Mouse (Mus musculus) liver, embryonic 11.5 days (tissue): ENCODE data around the gene Hexim2. TPM values are rescaled to one million over a fixed set of nuclear protein-coding genes. Genes with fewer than 3 reads are reported as not detected.

Experiments
- ATAC-seq: fragments of 200-750 bp; cut with Nextera tagmentation; replicated peaks from 2 replicates; pipeline ENCODE4 v1.8.0; 2017; ENCODE audit warnings: moderate number of reproducible peaks, mild to moderate bottlenecking, moderate TSS enrichment, moderate library complexity; ENCODE audit not compliant: low FRiP score
- DNase-seq: peaks from one replicate; pipeline ENCODE4 v3.0.0-alpha.2; 2017; ENCODE audit warnings: low spot score
- H3K27ac ChIP-seq: fragments of 300-500 bp; sonication (generic); 2 replicates; pipeline ENCODE4 v1.5.1; 2014; ENCODE audit warnings: mild to moderate bottlenecking, low read depth, low read length, control low read depth
- H3K27me3 ChIP-seq: fragments of 300-500 bp; sonication (generic); replicated peaks from 2 replicates; pipeline ENCODE4 v1.6.1; 2014; ENCODE audit warnings: low read length, mixed read lengths; ENCODE audit not compliant: control insufficient read depth, insufficient read depth
- H3K36me3 ChIP-seq: fragments of 300-500 bp; sonication (generic); 2 replicates; pipeline ENCODE4 v1.6.1; 2014; ENCODE audit warnings: mild to moderate bottlenecking, low read length, moderate library complexity, mixed read lengths; ENCODE audit not compliant: control insufficient read depth, insufficient read depth
- H3K4me1 ChIP-seq: fragments of 300-500 bp; sonication (generic); replicated peaks from 2 replicates; pipeline ENCODE4 v1.6.1; 2014; ENCODE audit warnings: low read length, mixed read lengths; ENCODE audit not compliant: control insufficient read depth, insufficient read depth
- H3K4me2 ChIP-seq: fragments of 300-500 bp; sonication (generic); 2 replicates; pipeline ENCODE4 v1.6.1; 2014; ENCODE audit warnings: mild to moderate bottlenecking, control low read depth, moderate library complexity
- H3K4me3 ChIP-seq: fragments of 300-500 bp; sonication (generic); 2 replicates; pipeline ENCODE4 v1.5.1; 2014; ENCODE audit warnings: low read depth, low read length, control low read depth
- H3K9ac ChIP-seq: fragments of 300-500 bp; sonication (generic); 2 replicates; pipeline ENCODE4 v1.6.1; 2014; ENCODE audit warnings: low read depth, low read length, control low read depth
- H3K9me3 ChIP-seq: fragments of 300-500 bp; sonication (generic); 2 replicates; pipeline ENCODE4 v1.6.1; 2016; ENCODE audit warnings: low read length, inconsistent platforms, mixed read lengths; ENCODE audit not compliant: control insufficient read depth
- WGBS: fragments of 180-500 bp; shearing (Covaris S2); extraction: QIAGEN DNeasy Blood & Tissue Kit; methylation state at CpG from one replicate; pipeline ENCODE4 v1.1.7; 2014; 5-methylcytosine and 5-hydroxymethylcytosine counted together
- polyA plus RNA-seq: library from polyadenylated mRNA; unstranded; fragments of >200 nt; fragmentation: Nextera tagmentation; extraction: Ambion mirVana; gene quantifications from 2 replicates; pipeline ENCODE4 v1.2.1, GENCODE M21; 2014

Gene Hexim2
- polyA plus RNA-seq, 1 experiment from 2014 or later: 13.8 TPM

GRCm38 (mm10) chr11:103141944-103142255 lies 9.7 kb downstream of the Hexim2 start:
- ATAC-seq (no peak), DNase-seq (no peak)
- Histone ChIP-seq H3K4me3 (no peak overlapping the region), H3K9me3 (no peaks in the 10 kb centered on the region), H3K27me3 (no peaks in the 10 kb centered on the region), H3K4me1 (peaks cover 39% of the 10 kb centered on the region), H3K36me3 (peaks cover 12% of the 10 kb centered on the region), H3K9ac (no peak overlapping the region; the same call in 1 of the 2 replicates), H3K4me2 (0 out of 2 replicates have a peak overlapping the region, but pooled peaks have one; percentile 9), H3K27ac (peak overlapping the region; percentile 73)
- WGBS: 43% methylated on average over 1 of the region's 1 CpGs

- Histone ChIP-seq H3K36me3 (peaks cover 12% of the 10 kb centered on the region), H3K27ac (peak overlapping the region; percentile 73), H3K9me3 (no peaks in the 10 kb centered on the region), H3K4me3 (no peak overlapping the region), H3K4me2 (peak overlapping the region; percentile 37), H3K27me3 (no peaks in the 10 kb centered on the region), H3K4me1 (peaks cover 39% of the 10 kb centered on the region), H3K9ac (peak overlapping the region; percentile 47; the same call in 1 of the 2 replicates)
- DNase-seq (no peak), ATAC-seq (peak; percentile 27; the same call in 1 of the 2 replicates)
- 24% methylated on average over 8 of the region's 8 CpGs for WGBS
Measured at GRCm38 (mm10) chr11:103142441-103143182, 10.4 kb downstream of the Hexim2 start.

DNA sequence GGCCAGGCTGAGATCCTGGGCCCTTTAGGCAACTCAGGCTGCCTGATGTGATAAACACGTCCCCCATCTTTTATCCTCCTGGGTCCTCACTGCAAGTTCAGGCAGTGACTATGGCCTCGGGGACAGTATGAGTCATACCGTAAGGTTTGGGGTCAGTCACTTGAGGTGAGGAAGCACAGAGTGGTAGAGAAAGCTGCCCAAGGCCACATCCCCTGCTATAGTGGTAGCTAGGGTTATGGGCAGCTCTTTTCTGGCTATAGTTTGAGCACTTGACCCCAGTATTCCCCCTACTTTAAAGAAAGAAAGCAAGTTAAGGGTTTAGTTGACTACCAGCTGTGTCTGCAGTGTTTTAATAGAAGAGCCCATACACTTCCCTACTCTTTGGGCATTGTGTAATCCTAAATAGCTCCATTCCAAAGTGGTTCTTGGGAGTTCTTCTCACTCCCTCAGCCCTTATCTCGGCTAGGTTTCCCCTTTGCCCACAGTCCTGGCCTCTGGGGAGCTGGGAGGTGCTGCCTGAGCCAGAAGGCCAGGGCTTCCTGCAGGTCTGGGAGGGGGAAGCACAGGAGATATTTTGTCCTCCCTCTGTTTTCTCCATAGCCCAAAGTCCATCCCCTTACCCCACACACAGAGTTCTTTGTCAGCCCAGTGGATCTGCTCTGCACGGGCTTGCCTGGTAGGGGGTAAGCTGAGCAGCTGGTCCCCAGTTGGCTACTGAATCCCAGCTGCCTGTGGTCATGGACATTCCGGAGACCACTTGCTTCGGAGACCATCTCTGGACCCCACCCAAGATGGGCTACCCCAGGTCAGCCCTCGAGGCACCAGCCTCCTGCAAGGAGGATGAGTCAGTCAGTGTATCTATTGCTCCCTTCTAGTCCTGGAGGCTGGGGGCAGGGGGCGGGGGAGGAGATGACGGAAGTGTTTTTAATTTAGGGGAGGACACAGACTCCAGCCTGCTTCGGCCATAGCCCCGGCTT lies 12.4 kb downstream of the Hexim2 start:
- Histone ChIP-seq H3K27ac (peak overlapping the region; percentile 44; the same call in 1 of the 2 replicates), H3K4me3 (no peak overlapping the region; the same call in 1 of the 2 replicates), H3K9ac (peak overlapping the region; percentile 41), H3K9me3 (no peaks in the 10 kb centered on the region), H3K4me1 (peaks cover 39% of the 10 kb centered on the region), H3K36me3 (no peaks in the 10 kb centered on the region; the same call in 1 of the 2 replicates), H3K27me3 (no peaks in the 10 kb centered on the region), H3K4me2 (peak overlapping the region; percentile 33; the same call in 1 of the 2 replicates)
- ATAC-seq (peak; percentile 45), DNase-seq (no peak)
- WGBS: 34% methylated on average over 12 of the region's 12 CpGs

GRCm38 (mm10) chr11:103146386-103146785 lies 14.2 kb downstream of the Hexim2 start:
- no peak overlapping the region for H3K4me3 ChIP-seq
- no peak overlapping the region for H3K9ac ChIP-seq
- no peaks in the 10 kb centered on the region for H3K9me3 ChIP-seq
- H3K4me2 ChIP-seq: no peak overlapping the region
- H3K4me1 ChIP-seq: peaks cover 33% of the 10 kb centered on the region
- ATAC-seq: no peak
- no peaks in the 10 kb centered on the region for H3K27me3 ChIP-seq
- 85% methylated on average over 4 of the region's 4 CpGs for WGBS
- H3K27ac ChIP-seq: no peak overlapping the region
- DNase-seq: no peak
- H3K36me3 ChIP-seq: no peaks in the 10 kb centered on the region

DNA sequence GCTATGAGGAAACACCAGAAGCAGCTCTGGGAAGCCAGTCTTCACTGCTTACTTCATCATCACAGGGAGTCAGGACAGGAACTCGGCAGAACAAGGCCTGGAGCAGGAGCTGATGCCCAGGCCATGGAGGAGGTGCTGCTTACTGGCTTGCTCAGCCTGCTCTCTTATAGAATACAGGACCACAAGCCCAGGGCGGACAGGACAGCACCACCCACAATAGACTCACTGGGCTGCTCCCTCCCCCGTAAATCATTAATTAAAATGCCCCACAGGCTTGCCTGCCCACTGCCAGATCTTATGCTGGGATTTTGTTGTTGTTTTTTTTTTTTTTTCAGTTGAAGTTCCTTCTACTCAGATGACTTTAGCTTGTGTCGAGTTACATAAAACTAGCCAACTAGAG lies 15.5 kb downstream of the Hexim2 start:
- peaks cover 20% of the 10 kb centered on the region for H3K4me1 ChIP-seq
- DNase-seq (no peak), ATAC-seq (no peak)
- WGBS: 68% methylated on average over 4 of the region's 4 CpGs
- no peaks in the 10 kb centered on the region for H3K27me3 ChIP-seq
- no peak overlapping the region for H3K27ac ChIP-seq
- no peak overlapping the region for H3K4me3 ChIP-seq
- no peaks in the 10 kb centered on the region for H3K9me3 ChIP-seq
- H3K9ac ChIP-seq: no peak overlapping the region
- H3K36me3 ChIP-seq: no peaks in the 10 kb centered on the region
- no peak overlapping the region for H3K4me2 ChIP-seq

DNA sequence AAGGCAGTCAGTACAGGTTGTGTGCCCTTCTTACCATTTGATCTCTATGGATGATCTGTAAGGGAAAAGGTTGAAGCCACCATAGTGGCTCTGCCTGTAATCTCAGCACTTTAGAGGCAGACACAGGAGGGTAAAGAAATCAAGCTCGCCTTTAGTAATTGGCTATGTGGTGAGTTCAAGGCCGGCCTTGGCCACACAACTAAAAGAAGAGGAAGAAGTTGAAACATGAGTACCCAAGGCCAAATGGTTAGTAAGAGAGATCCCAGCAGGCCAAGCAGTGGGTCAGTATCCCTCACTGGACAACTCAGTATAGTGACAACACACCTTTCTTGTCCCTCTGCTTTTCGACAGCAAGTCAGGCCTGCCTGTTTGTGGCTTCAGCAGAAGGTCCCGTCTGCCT lies 17.5 kb downstream of the Hexim2 start:
- Histone ChIP-seq H3K4me3 (no peak overlapping the region), H3K27ac (no peak overlapping the region), H3K36me3 (no peaks in the 10 kb centered on the region), H3K4me2 (no peak overlapping the region), H3K4me1 (peaks cover 10% of the 10 kb centered on the region), H3K9me3 (no peaks in the 10 kb centered on the region), H3K9ac (no peak overlapping the region), H3K27me3 (no peaks in the 10 kb centered on the region)
- ATAC-seq (no peak), DNase-seq (no peak)
- 91% methylated on average over 4 of the region's 4 CpGs for WGBS

GRCm38 (mm10) chr11:103158621-103159478 lies 26.6 kb downstream of the Hexim2 start:
- Histone ChIP-seq H3K4me3 (peak overlapping the region; percentile 45), H3K9ac (peak overlapping the region; percentile 55), H3K4me2 (peak overlapping the region; percentile 74), H3K9me3 (no peaks in the 10 kb centered on the region), H3K27ac (peak overlapping the region; percentile 54), H3K27me3 (no peaks in the 10 kb centered on the region), H3K4me1 (peaks cover 5% of the 10 kb centered on the region; the same call in 1 of the 2 replicates), H3K36me3 (no peaks in the 10 kb centered on the region)
- WGBS: 2% methylated on average over 25 of the region's 25 CpGs
- ATAC-seq (peak; percentile 92), DNase-seq (peak; percentile 99)

DNA sequence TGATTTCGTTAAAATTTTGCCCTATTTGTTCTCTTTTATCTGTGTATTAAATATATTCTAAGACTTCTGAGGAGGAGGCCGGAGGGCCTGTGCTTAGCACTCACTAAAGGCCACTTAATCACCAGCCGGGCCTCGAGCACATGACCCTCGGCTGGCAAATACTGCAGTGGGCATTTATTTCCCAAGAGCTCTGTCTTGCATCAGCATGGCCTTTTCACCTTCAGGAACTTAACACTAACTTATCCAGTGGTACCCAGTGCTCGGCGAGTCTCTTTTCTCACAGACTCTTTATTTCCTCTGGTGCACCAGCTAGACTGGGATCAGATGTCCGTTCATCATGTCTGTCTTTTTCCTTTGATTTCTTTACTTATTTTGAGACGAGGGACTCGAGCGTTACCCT lies 28.5 kb downstream of the Hexim2 start:
- H3K27ac ChIP-seq: no peak overlapping the region
- H3K4me1 ChIP-seq: peaks cover 9% of the 10 kb centered on the region
- 85% methylated on average over 11 of the region's 11 CpGs for WGBS
- no peaks in the 10 kb centered on the region for H3K36me3 ChIP-seq
- no peaks in the 10 kb centered on the region for H3K27me3 ChIP-seq
- no peak overlapping the region for H3K4me2 ChIP-seq
- ATAC-seq (no peak), DNase-seq (no peak)
- H3K9ac ChIP-seq: no peak overlapping the region
- H3K4me3 ChIP-seq: no peak overlapping the region
- H3K9me3 ChIP-seq: no peaks in the 10 kb centered on the region
